Mouse (Mus musculus): ENCODE data around the gene Fbxo41.
A peak's percentile ranks its signal among the peaks of the same experiment; 100 is the strongest.

The Fbxo41 gene

DNA sequence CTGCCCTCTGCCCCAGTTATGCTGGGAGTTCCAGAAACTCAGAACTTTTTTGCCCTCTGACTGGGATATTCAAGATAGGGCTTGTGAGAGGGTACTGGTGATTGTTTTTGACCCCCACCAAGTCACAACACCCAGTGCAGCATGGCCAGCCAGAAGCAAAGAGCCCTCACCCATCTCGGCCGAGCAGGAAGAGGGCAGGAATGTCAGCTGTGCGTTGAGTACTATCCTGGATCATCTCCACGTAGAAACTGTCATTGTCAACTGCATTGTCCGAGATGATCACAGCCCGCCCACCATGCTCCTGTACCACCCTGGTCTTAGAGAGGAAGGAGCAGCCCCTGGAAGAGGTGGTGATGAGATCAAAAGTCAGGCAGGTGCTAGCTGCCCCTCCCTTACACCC is 55.4 kb downstream of the Fbxo41 start:
- no peak for DNase-seq (ENCODE audit: low read depth, low spot score)

DNA sequence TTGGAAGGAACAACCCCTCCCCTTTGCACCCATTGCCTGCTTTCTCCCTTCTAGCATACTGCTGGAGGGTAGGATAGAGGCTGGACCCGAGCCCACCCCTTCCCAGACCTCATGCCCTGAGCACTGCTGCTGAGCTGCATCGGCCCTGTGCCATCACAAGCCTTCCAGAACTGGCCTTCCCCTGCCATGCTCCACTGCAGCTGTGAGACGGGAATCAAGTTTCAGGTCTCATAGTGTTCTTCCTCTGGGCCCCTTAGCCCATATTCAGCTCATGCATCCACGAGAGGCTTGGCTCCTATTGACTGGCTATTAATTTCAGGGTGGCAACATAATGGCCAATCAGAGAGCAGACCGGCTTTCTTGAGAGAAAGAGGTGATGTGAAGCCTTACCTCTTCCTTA is 57.5 kb downstream of the Fbxo41 start:
- DNase-seq (ENCODE audit: low read depth, low spot score): no peak

DNA sequence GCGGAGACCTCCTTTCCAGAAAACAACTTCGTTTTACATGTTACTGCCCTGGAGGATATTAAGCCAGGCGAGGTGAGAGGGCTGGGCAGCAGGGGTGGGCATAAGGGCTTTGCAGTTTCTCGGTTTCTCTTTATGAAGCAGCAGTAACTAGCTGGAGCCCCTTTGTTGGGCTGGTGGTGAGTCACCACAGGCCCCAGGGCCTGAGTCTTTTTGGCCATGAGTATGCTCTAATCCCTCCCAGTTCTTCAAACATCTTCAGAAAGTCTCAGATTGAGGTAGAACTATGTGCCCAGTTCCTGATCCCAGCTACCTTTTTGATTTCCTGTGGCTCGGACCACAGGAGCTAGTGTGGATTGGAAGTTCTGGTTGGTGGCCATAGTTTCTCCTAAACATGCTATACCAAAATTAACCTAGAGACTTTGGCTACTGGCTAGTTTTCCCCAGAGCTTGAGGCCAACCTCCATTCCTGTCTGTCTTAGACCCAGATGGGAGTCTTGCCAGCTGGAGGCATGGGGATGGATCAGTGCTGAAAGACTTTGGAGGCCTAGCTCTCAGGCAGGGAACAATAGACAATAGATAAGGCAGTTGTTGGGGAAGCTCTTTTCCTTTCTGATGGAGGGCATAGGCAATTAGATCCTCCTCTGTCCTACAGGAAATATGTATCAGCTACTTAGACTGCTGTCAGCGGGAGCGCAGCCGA is 58.4 kb downstream of the Fbxo41 start:
- DNase-seq (ENCODE audit: low read depth, low spot score): peak; percentile 63

DNA sequence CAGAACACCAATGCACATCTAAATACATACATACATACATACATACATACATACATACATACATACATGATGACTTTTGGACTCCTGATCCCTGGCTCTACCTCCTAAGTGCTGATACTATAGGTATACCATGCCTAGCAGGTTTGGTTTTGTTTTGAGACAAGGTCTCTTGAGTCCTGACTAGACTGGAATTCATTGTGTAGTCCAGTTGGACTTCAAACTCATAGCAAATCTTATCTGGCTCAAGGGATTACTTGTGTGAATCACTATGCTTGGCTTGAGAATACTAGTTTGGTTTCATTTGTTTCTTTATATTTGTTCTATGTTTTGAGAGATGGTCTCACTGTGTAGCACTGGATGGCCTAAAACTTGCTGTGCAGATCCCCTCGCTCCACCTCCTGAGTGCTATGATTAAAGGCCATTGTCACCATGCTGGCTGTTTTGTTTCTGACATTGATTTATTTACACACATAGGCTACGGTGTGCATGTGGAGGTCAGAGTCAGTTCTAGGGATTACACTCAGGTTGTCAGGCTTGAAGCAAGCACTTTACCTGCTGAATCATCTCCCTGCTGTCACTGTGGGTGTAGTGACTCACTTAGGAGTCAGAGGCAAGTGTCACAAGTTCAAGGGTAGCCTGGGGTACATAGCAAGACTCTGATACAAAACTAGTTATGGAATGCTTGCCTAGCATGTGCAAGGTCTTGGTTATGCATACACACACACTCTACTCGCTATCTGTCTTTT is 59.1 kb downstream of the Fbxo41 start:
- no peak for DNase-seq (ENCODE audit: low read depth, low spot score)

DNA sequence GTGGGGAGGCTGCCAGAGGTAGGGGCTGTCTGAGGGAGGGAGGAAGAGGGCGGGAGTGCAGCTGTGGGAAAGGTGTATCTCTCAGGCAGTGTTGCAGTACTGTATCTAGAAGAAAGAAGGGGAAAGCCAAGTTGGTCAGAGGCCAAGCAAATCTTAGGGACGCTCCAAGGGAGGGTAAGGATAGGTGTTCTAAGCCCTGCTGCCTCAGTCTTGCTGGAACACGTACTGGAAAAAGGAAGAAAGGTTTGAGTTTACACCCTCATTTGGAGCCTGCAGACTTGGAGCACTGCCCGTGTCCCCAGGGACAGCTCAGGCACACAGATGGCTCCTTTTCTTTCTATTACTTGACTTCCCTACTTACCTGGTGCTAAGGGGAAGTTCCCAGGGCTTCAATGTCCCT is 61.7 kb downstream of the Fbxo41 start:
- no peak for DNase-seq (ENCODE audit: low read depth, low spot score)

DNA sequence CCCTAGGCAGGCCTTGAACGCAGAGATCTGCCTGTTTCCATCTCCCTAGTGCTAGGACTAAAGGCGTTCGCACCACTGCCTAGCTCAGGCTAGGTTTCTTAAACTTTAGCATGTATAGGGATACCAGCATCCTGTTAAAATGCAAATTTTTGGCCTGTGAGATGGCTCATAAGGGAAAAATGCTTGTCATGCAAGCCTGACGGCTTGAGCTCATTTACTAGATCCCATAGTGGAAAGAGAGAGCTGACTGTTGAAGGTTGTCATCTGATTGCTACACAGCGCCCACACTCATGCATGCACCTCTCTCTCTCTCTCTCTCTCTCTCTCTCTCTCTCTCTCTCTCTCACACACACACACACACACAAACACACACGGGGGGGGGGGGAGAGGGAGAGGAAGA is 66.2 kb downstream of the Fbxo41 start:
- peak; percentile 43 for DNase-seq (ENCODE audit: low read depth, low spot score)

DNA sequence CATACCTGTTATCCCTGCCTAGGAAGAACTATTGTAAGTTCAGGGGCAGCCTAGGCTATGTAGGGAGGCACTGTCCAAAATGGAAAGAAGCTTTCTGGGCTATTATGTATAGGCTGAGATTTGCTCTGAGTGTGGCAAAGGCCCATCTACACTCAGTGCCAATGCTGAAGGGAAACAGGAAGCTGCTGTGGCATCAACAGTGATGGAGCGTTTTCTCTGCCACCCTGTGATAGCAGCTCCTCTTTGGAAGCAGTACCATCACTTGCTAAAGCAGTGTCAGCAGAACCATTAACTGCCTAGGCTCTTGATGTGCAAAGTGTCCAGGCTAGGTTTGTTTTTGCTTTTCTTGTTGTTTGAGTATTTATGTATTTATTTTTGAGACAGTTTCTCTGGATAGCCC is 66.6 kb downstream of the Fbxo41 start:
- no peak for DNase-seq (ENCODE audit: low read depth, low spot score)

DNA sequence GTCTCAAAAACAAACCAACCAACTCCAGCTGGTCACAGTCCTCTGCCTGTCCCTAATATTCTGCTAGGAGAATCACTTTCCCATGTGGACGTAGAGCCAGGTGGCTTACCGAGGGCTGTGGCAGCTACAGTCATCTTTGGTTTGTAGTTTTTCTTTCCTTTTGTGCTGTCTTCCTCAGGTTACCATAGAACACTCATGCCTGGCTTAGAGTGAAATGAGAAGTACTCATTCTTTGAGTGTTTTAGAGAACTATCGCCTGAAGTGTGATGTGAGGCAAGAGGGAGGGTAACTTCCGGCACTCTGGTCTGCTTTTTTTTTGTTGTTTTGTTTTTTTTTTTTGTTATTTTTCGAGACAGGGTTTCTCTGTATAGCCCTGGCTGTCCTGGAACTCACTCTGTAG is 68.9 kb downstream of the Fbxo41 start:
- DNase-seq (ENCODE audit: low read depth, low spot score): no peak

DNA sequence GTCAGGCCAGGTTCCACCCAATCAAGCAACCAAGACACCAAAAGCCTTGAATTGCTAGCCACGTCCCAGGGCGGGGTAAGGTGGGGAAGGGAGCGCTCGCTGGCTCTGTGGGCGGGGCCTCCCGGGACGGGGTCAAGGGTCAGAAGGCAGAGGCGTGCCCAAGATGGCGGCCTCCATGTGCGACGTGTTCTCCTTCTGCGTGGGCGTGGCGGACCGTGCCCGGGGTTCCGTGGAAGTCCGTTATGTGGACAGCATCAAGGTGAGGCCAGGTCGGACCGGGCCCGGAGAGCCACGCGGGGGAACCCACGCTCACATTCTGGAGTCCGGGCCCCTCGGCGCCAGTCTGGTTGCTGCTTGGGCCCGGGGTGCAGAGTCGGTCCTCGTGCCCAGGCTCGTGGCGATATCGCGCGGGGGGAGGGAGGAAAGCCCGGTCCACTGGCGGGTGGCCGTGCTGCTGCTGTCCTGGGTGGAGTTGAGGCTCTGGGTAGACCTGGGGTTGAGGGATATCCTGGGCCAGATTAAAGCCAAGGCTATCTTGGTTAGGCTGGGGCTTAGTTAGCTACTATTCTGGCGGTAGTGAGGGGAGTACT is 70.9 kb downstream of the Fbxo41 start, which contains the start of gene Smyd5:
Gene Smyd5, plus strand, starts transcription at position 148 of the 590 bp plus-strand sequence.
- DNase-seq (ENCODE audit: low read depth, low spot score): peak; percentile 81

DNA sequence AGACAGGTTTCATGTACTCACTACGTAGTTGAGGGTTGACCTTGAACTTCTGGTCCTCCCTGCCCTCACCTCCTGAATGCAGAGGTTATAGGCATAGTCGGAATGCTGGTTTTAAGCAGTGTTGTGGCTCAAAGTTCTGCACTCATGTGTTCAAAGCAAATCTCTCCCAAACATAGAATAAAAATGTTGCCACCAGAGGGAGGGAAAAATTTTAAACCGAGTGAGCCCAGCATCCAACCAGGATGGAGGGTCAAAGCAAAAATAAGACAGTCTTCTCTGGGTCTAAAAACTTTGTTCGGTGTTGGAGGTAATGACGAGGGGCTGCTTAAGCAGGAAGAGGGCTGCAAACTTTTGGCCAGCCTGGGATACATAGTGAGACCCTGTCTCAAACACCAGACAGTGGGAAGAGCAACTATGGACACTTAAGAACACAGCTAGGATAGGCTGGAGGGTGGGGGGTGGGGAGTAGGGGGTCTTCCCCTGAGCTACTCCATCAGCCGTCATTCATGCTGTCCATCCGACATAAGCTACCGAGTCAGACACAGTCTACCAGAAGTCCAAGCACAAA is 71.4 kb downstream of the Fbxo41 start:
- no peak for DNase-seq (ENCODE audit: low read depth, low spot score)

DNA sequence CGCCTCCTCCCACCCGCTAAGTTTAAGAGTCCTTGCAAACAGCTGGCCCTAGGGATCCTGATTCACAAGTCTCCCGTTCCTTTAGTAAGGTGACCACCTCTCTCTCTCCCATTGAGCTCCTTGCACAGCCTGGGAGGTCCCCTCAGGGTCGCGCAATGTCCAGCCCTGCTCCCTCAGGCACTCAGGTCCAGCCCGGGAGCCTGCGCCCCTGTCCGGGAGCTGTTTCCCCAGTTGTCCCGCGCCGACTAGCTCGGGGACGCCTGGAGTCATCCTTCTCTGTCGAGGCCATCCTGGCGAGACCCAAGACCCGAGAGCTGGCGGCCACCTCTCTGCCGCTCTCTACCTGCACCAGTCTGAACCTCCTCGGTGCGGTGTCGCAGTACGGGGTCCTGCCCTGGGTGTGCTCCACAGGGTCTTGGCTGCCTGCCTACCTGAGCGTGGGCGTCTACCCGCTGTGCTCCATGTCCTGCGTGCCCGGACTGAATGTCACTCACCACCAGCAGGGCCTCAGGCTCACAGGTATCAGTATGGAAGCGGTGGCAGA is 78.9 kb downstream of the Fbxo41 start, which contains the start of gene Noto:
Gene Noto, plus strand, starts transcription at position 51 of the 544 bp plus-strand sequence.
- no peak for DNase-seq (ENCODE audit: low read depth, low spot score)

All from brain, adult 2 months (tissue).